Mouse (Mus musculus): Measurements from ENCODE around the gene Cnot10. TPM values are rescaled to one million over a fixed set of nuclear protein-coding genes. Genes with fewer than 3 reads are reported as not detected.

Cnot10 gene
- polyA plus RNA-seq, 1 experiment: 31.2 TPM

GRCm38 (mm10) chr9:114584183-114585016 lies 55.6 kb downstream of the Cnot10 start:
- no peak for DNase-seq (ENCODE audit: low read depth)

- DNase-seq (ENCODE audit: low read depth): no peak
These were observed 56.2 kb downstream of the Cnot10 start for GRCm38 (mm10) chr9:114583812-114584182.

GRCm38 (mm10) chr9:114578646-114579045 lies 61.3 kb downstream of the Cnot10 start:
- no peak for DNase-seq (ENCODE audit: low read depth)

- no peak for DNase-seq (ENCODE audit: low read depth)
These were observed 64.0 kb downstream of the Cnot10 start for GRCm38 (mm10) chr9:114576001-114576400.

GRCm38 (mm10) chr9:114573528-114573927 lies 66.5 kb downstream of the Cnot10 start:
- DNase-seq (ENCODE audit: low read depth): no peak

- DNase-seq (ENCODE audit: low read depth): no peak
These were observed 71.1 kb downstream of the Cnot10 start for GRCm38 (mm10) chr9:114568682-114569474.

- no peak for DNase-seq (ENCODE audit: low read depth)
These were observed 75.3 kb downstream of the Cnot10 start for GRCm38 (mm10) chr9:114564667-114565066.

GRCm38 (mm10) chr9:114563761-114564606 lies 76.0 kb downstream of the Cnot10 start, which contains the start of gene Trim71:
TSS of gene Trim71 (minus strand) at chr9:114564369.
- no peak for DNase-seq (ENCODE audit: low read depth)

GRCm38 (mm10) chr9:114562919-114563751 lies 76.8 kb downstream of the Cnot10 start:
- no peak for DNase-seq (ENCODE audit: low read depth)

GRCm38 (mm10) chr9:114562031-114562918 lies 77.7 kb downstream of the Cnot10 start:
- DNase-seq (ENCODE audit: low read depth): no peak

GRCm38 (mm10) chr9:114561671-114561971 lies 78.4 kb downstream of the Cnot10 start:
- no peak for DNase-seq (ENCODE audit: low read depth)

GRCm38 (mm10) chr9:114560771-114561670 lies 79.0 kb downstream of the Cnot10 start:
- DNase-seq (ENCODE audit: low read depth): no peak

GRCm38 (mm10) chr9:114560141-114560540 lies 79.8 kb downstream of the Cnot10 start:
- no peak for DNase-seq (ENCODE audit: low read depth)

GRCm38 (mm10) chr9:114557086-114557485 lies 82.9 kb downstream of the Cnot10 start:
- DNase-seq (ENCODE audit: low read depth): no peak

- DNase-seq (ENCODE audit: low read depth): no peak
These were observed 83.6 kb downstream of the Cnot10 start for GRCm38 (mm10) chr9:114556276-114556855.

- peak; percentile 45 for DNase-seq (ENCODE audit: low read depth)
These were observed 85.5 kb downstream of the Cnot10 start for GRCm38 (mm10) chr9:114554355-114554979.

- no peak for DNase-seq (ENCODE audit: low read depth)
These were observed 86.2 kb downstream of the Cnot10 start for GRCm38 (mm10) chr9:114553828-114554227.

GRCm38 (mm10) chr9:114550033-114550432 lies 90.0 kb downstream of the Cnot10 start:
- DNase-seq (ENCODE audit: low read depth): no peak

Data from gonadal fat pad, adult 2 months (tissue).